Mouse (Mus musculus): ENCODE results near the gene Gm14632.
"Not testable (repeated sequence)": the region's sequence is repeated elsewhere in the genome, so short reads cannot be mapped to it uniquely, and the experiment has no call there.

Gene Gm14632

GRCm38 (mm10) chrX:30329472-30329871, at the start of gene Gm14632:
Gm14632 (plus strand) TSS chrX:30329772.
- DNase-seq (ENCODE audit: low spot score in 2 of 2): not testable (repeated sequence)

All from spleen, postnatal 36 days (tissue).